Mouse (Mus musculus): ENCODE data around the gene Sympk.

- TF ChIP-seq CTCF (IDR thresholded peaks at IDR 0.05; ENCODE audit: low read depth) = no peak
- no peak for TF ChIP-seq EP300 (IDR thresholded peaks at IDR 0.05; ENCODE audit: low read depth)
Measured at GRCm38 (mm10) chr7:19054777-19055076, 30.6 kb downstream of the Sympk start.
